Mouse (Mus musculus): ENCODE measurements around the gene Nup188.
A peak's percentile ranks its signal among the peaks of the same experiment; 100 is the strongest.

The Nup188 gene

GRCm38 (mm10) chr2:30256616-30257350 lies 29.4 kb upstream of the Nup188 start:
- DNase-seq (ENCODE audit: low read depth, low spot score) = no peak

GRCm38 (mm10) chr2:30257699-30258460 lies 28.3 kb upstream of the Nup188 start:
- no peak for DNase-seq (ENCODE audit: low read depth, low spot score)

- DNase-seq (ENCODE audit: low read depth, low spot score) = no peak
These were observed 27.6 kb upstream of the Nup188 start for GRCm38 (mm10) chr2:30258600-30258999.

GRCm38 (mm10) chr2:30259131-30260064 lies 26.8 kb upstream of the Nup188 start:
- DNase-seq (ENCODE audit: low read depth, low spot score) = no peak

- peak; percentile 46 for DNase-seq (ENCODE audit: low read depth, low spot score)
These were observed 25.0 kb upstream of the Nup188 start for GRCm38 (mm10) chr2:30261064-30261736.

GRCm38 (mm10) chr2:30261921-30262839 lies 24.0 kb upstream of the Nup188 start:
- no peak for DNase-seq (ENCODE audit: low read depth, low spot score)

GRCm38 (mm10) chr2:30262840-30263441 lies 23.3 kb upstream of the Nup188 start:
- no peak for DNase-seq (ENCODE audit: low read depth, low spot score)

- no peak for DNase-seq (ENCODE audit: low read depth, low spot score)
These were observed 22.4 kb upstream of the Nup188 start for GRCm38 (mm10) chr2:30263811-30264210.

- DNase-seq (ENCODE audit: low read depth, low spot score) = no peak
These were observed 21.3 kb upstream of the Nup188 start for GRCm38 (mm10) chr2:30264671-30265519.

- DNase-seq (ENCODE audit: low read depth, low spot score) = no peak
These were observed 20.4 kb upstream of the Nup188 start, which contains the start of gene Phyhd1 for GRCm38 (mm10) chr2:30265767-30266253. Phyhd1 (plus strand) TSS chr2:30266203.

- no peak for DNase-seq (ENCODE audit: low read depth, low spot score)
These were observed 19.7 kb upstream of the Nup188 start for GRCm38 (mm10) chr2:30266392-30266941.

GRCm38 (mm10) chr2:30267466-30267865 lies 18.7 kb upstream of the Nup188 start:
- no peak for DNase-seq (ENCODE audit: low read depth, low spot score)

- no peak for DNase-seq (ENCODE audit: low read depth, low spot score)
These were observed 17.8 kb upstream of the Nup188 start for GRCm38 (mm10) chr2:30268371-30268770.

GRCm38 (mm10) chr2:30269241-30269990 lies 16.8 kb upstream of the Nup188 start:
- no peak for DNase-seq (ENCODE audit: low read depth, low spot score)

GRCm38 (mm10) chr2:30270134-30270533 lies 16.1 kb upstream of the Nup188 start:
- DNase-seq (ENCODE audit: low read depth, low spot score) = peak; percentile 81

GRCm38 (mm10) chr2:30280743-30281142 lies 5.5 kb upstream of the Nup188 start, which contains the start of gene Gm28038:
Gm28038 (plus strand) TSS chr2:30281043.
- no peak for DNase-seq (ENCODE audit: low read depth, low spot score)

- no peak for DNase-seq (ENCODE audit: low read depth, low spot score)
These were observed 4.5 kb upstream of the Nup188 start for GRCm38 (mm10) chr2:30281651-30282050.
